Mouse (Mus musculus) G1E-ER4 (cell line): ENCODE measurements around the gene Agpat3. TPM values are rescaled to one million over a fixed set of nuclear protein-coding genes. Genes with fewer than 3 reads are reported as not detected.

Experiments used
- GATA1 ChIP-seq: IDR thresholded peaks from one replicate; pipeline ENCODE4 v1.8.0; 2012; ENCODE audit warnings: low read length, inconsistent platforms
- polyA plus RNA-seq: library from polyadenylated mRNA; stranded (reverse); fragments of >175 nt; gene quantifications from 2 replicates; pipeline ENCODE4 v1.2.3, GENCODE M21; 2012

The Agpat3 gene
- polyA plus RNA-seq, 1 experiment: 36.2 TPM

DNA sequence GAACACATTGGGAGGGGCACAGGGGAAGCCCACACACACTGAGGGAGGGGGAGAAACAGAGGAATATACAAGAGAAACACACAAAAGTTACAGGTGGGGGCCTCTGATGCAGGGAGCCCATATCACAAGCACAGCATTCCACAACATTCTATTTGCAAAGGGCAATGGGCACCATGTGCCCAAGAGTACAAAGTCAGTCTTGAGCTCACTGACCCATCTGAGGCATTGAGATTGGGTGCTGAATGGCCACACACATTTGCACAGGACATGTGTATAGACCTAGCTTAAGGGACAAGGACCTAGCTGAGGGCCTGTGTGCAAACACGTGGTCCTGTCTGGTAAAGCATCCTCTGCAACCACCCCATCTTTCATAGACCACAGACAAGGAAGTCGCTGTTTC, 6.8 kb downstream of the Agpat3 start:
- no peak for TF ChIP-seq GATA1

GRCm38 (mm10) chr10:78342091-78342490, 10.2 kb downstream of the Agpat3 start:
- TF ChIP-seq GATA1: no peak

DNA sequence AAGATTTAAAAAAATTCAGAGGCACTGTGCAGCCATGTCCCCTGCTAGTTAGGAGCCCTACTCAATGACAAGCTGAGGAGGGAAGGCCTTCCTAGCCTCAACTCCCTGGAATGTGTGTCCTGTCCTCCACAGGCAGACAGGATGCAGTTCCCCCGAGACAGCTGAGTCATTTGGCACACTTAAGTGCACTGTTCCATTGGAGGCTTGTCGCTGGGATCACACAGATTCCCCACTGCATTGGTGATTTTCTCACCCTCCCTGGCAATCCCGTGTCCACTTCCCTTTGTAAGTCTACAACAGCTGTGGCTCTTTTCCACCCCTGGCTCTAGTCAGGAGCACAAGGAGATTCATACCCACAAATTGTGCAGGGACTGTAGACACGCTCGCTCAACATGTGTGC, 14.1 kb downstream of the Agpat3 start:
- TF ChIP-seq GATA1: no peak

DNA sequence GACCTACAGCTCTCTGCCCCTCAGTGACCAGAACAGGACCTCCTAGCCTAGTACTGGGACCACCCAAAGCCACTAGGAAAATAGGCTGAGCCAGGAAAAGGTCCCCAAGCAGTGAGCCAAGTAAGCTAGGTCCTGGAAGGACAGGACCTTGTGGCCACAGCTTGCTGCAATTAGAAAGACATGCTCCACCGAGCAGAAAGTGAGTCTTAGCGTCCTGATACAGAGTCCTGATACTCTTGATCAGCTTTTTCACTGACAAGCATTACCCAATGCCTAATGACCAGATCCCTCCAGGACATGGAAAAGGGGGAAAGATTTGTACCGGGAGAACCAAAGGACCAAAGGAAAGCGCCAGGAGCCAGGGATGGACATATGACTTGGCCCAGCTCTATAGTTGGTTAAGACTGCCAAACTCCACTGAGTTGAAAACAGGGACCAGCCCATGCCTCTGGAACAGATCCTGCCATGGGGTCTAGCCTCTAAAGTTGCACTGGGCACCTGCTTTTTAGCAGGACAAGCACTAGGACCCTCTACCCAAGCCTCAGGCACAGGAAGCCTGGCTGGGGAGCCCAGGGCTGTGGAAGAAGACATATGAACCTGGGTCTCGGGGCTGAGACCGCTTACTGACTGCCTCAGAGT, 17.2 kb downstream of the Agpat3 start:
- no peak for TF ChIP-seq GATA1

- no peak for TF ChIP-seq GATA1
Measured at GRCm38 (mm10) chr10:78331577-78331976, 20.7 kb downstream of the Agpat3 start.

DNA sequence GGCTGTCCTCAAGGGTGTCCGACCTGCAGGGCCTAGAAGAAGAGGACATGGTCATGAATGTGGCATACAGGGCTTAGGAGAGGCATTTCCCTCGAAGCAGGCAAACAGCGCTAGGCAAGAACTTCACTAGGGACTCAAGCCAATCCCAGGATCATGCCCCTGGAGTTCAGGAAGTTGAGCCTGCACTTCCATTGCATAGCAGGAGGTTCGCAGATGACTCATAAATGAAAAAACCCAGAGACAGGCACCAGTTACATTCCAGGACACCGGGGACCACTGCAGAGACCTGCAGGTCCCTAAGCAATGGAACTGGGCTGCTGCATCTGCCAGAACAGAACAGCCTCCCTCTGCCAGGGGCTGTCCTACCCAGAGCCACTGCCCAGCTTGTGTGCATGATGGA, 23.0 kb downstream of the Agpat3 start:
- no peak for TF ChIP-seq GATA1

- TF ChIP-seq GATA1: no peak
Measured at GRCm38 (mm10) chr10:78328011-78328575, 24.2 kb downstream of the Agpat3 start.

- no peak for TF ChIP-seq GATA1
Measured at GRCm38 (mm10) chr10:78325916-78326647, 26.2 kb downstream of the Agpat3 start.

GRCm38 (mm10) chr10:78324556-78325164, 27.6 kb downstream of the Agpat3 start:
- no peak for TF ChIP-seq GATA1

DNA sequence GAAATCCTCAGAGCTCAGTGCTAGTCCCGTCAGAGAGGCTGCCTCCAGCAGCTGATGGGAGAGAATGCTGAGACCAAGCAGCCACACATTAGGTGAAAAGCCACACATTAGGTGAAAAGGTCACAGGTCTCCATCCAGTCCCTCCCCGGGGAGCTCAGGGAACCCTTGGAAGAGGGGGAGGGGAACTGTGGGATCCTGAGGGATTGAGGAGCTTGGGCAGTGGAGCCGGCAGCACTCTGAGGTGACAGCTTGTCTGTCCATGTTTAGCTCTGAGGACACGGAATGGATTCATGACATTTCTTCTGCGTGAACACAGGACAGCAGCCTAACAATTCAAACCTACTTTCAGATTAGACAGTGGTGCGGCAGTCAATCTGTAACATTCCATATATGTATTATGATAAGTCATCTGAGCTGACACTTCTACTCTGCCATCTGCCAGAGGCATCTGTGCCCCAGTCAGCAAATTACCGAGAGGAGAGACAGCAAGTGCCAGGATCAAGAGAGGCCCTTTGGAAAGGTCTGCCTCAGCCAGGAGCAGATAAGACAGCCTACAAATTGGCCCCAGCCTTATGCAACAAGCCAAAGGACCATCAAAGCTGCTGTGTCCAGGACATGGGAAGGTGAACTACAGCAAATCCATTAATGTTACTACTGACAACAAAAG, 28.9 kb downstream of the Agpat3 start:
- TF ChIP-seq GATA1: no peak

DNA sequence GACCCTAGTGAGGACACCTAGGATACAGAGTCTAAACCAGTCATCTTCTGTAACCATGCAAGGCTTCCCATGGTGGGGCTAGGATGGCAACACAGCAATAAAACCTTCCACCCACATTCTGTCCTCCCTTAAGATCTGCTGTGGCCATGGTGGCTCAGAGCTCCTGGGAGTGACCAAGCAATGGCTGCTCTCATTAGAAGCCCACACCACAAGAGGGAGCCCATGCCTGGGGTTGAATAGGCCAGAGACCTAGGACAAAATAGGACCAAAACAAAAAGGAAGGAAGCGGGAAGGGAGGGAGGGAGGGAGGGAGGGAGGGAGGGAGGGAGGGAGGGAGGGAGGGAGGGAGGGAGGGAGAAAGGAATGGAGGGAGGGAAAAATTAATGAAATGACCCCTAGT, 29.5 kb downstream of the Agpat3 start:
- TF ChIP-seq GATA1: no peak

DNA sequence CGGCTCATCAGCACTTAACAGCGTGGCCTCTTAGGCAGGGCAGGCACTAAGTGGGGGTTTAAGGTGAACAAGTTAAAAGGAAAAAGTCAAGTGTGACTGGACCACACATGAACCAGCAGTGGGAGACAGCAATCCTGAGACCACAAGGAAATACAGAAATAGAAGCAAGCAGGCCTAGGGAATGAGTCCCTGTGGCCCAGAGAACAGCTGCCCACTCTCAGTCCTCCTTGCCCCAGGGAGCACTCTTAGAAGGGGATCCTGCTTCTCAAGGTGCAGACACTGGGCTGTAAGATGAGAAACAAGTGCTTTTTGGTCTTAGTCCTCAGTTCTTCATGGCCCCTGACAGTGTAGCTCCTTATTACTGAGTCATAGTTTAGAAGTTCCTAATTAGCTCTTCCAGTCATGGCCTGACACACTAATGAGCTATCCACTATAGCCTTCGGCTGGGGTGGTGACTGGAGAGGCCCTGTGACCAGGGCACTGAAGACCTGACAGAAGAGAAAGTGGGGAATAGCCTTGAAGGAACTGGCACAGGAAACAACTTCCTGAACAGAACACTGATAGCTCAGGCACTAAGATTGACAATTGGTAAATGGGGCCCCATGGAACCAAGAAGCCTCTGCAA, 31.0 kb downstream of the Agpat3 start:
- TF ChIP-seq GATA1: no peak

DNA sequence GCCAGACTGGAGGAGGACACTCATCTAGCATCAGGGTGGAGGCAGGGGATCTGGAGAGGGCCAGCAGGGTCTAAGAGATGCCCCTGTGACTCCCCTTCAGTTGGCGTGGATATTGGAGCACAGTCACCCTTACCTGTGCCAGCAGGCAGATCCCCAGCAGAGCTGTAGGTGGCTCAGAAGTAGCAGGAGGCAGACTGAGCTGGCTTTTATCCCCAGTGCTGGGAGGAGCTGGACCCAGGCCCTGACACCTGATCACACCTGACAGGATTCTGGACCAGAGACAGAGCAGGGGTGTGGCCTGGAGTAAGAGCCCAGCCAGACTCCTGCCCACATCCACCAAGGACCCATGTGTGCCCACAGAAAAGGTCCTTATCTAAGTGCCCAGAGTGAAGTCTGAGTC, 31.8 kb downstream of the Agpat3 start:
- no peak for TF ChIP-seq GATA1

DNA sequence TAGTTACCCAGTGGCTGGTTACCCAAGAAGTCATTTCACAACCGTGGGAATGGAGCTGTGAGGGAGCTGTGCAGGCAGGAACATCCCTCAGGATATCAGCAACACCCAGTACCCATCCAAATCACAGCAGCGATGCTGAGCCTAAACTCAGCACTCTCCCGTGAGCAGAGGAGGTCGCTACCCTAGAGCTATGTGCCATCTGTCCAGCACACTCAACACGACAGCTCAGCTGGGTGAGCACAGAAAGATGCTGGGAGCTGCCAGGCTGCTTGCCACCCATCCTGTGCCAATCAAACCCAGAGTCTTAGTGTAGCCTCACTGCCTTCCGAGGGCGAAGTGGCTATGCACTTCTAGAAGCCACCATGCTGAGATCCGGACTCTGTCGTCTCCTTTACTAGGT, 32.3 kb downstream of the Agpat3 start:
- no peak for TF ChIP-seq GATA1

GRCm38 (mm10) chr10:78317270-78317923, 34.9 kb downstream of the Agpat3 start:
- no peak for TF ChIP-seq GATA1
